ENCODE assay signal across 25 mouse cellular contexts in the genomic region with DNA sequence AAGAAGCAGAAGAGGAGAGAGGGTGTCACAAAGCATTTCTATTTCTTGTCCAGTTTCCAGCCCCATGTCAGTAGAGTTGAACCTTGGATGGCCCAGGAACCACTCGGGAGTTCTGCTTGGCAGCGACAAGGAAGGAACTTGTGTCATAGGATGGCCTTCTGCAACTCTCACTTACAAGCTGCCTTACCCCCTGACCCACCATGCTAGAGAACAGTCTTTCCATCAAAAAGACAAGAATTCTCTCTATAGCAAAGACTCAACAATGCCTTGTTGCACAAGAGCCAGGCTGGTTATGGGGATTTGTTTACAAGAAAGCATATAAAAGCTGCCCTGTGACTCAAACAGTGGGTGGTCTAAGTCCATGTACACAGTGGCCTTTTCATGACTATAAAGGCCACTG.
DNase-seq lines count a peak whose midpoint lies in the region; ATAC-seq and TF ChIP-seq lines count a peak whose summit lies in the region.
"Had no signal": no experiment of that assay in that cellular context is flagged by ENCODE, and none has a peak within 500 bp of the region (broad histone marks: within the 10 kb centered on the region; RNA-seq: fewer than 3 reads in every experiment).

No protein-coding gene starts in this region.

- ATAC-seq in lung, embryonic 14.5 days (ENCODE audit: insufficient read depth): peak; percentile 92
- ATAC-seq in lung, postnatal 0 days: peak; percentile 28; the same call in 1 of the 2 replicates
- ATAC-seq: activated CD4-positive, CD25-positive, alpha-beta regulatory T cell, adult 4 months; CD4-positive, CD25-positive, alpha-beta regulatory T cell, adult 4 months; forebrain, embryonic 14.5 days; forebrain, postnatal 0 days; hindbrain, embryonic 16.5 days had no signal

- no peaks in the 10 kb centered on the region for H3K9me3 ChIP-seq in lung, embryonic 14.5 days (ENCODE audit: low read depth, low read length)
- no peaks in the 10 kb centered on the region for H3K9me3 ChIP-seq in lung, postnatal 0 days (ENCODE audit: low read length)
- H3K9me3 ChIP-seq: forebrain, embryonic 10.5 days; heart, embryonic 12.5 days; hindbrain, embryonic 10.5 days; hindbrain, embryonic 13.5 days had no signal

- no peak overlapping the region for H3K9ac ChIP-seq in lung, embryonic 14.5 days
- no peak overlapping the region for H3K9ac ChIP-seq in lung, postnatal 0 days (replicated peaks; ENCODE audit: low read depth)
- H3K9ac ChIP-seq: forebrain, postnatal 0 days; heart, embryonic 12.5 days; heart, embryonic 15.5 days; hindbrain, embryonic 13.5 days had no signal

- no peak overlapping the region for H3K27ac ChIP-seq in lung, embryonic 14.5 days (ENCODE audit: low read depth)
- no peak overlapping the region for H3K27ac ChIP-seq in lung, postnatal 0 days (ENCODE audit: low read length)
- H3K27ac ChIP-seq: forebrain, embryonic 10.5 days; heart, embryonic 15.5 days; hindbrain, embryonic 10.5 days; hindbrain, embryonic 13.5 days had no signal

- no peaks in the 10 kb centered on the region for H3K4me1 ChIP-seq in lung, embryonic 14.5 days (ENCODE audit: insufficient read depth)
- H3K4me1 ChIP-seq in lung, postnatal 0 days (ENCODE audit: insufficient read depth, low read depth, low read length): no peaks in the 10 kb centered on the region
- H3K4me1 ChIP-seq: heart, embryonic 12.5 days; heart, embryonic 15.5 days; hindbrain, embryonic 10.5 days; hindbrain, embryonic 13.5 days had no signal

- no peak for TF ChIP-seq EP300 in lung, postnatal 0 days (IDR thresholded peaks at IDR 0.05)

- DNase-seq in lung, embryonic 14.5 days: peak; percentile 70
- DNase-seq in lung, postnatal 14 days: no peak
- peak; percentile 35 for DNase-seq in lung, postnatal 0 days (ENCODE audit: low spot score)
- no peak for DNase-seq in lung, postnatal 25 days (ENCODE audit: low spot score)
- DNase-seq in forelimb bud, embryonic 11.5 days (ENCODE audit: low read depth, low spot score): peak; percentile 1
- DNase-seq in right cerebral cortex, postnatal 10 days (ENCODE audit: low spot score in 2 of 2): no peak
- DNase-seq: adrenal gland, postnatal 10 days; adrenal gland, postnatal 36 days; cerebellum, adult 18-20 months; cerebellum, adult 9-10 months; cerebellum, postnatal 14 days; forebrain, postnatal 0 days; gastrocnemius, postnatal 25 days; heart, adult 18-20 months; heart, postnatal 10 days; heart, postnatal 36 days had no signal

- 53% methylated on average over 2 of the region's 2 CpGs for WGBS in lung, embryonic 14.5 days
- WGBS in lung, postnatal 0 days: 53% methylated on average over 2 of the region's 2 CpGs

- no peaks in the 10 kb centered on the region for H3K27me3 ChIP-seq in lung, embryonic 14.5 days (ENCODE audit: insufficient read depth, low read length)
- no peaks in the 10 kb centered on the region for H3K27me3 ChIP-seq in lung, postnatal 0 days (replicated peaks; ENCODE audit: insufficient read depth, low read length)
- H3K27me3 ChIP-seq: heart, embryonic 12.5 days; heart, embryonic 15.5 days; hindbrain, embryonic 13.5 days had no signal

- TF ChIP-seq CTCF in lung, embryonic 14.5 days (IDR thresholded peaks at IDR 0.05; ENCODE audit: low read depth): no peak
- TF ChIP-seq CTCF in lung, postnatal 0 days (IDR thresholded peaks at IDR 0.05): no peak

- H3K4me3 ChIP-seq in lung, embryonic 14.5 days (ENCODE audit: low read depth, low read length): no peak overlapping the region
- H3K4me3 ChIP-seq in lung, postnatal 0 days (ENCODE audit: low read depth, low read length): no peak overlapping the region
- H3K4me3 ChIP-seq: forebrain, embryonic 10.5 days; heart, embryonic 12.5 days; heart, embryonic 15.5 days; hindbrain, embryonic 10.5 days; hindbrain, embryonic 13.5 days had no signal

- no peak overlapping the region for H3K4me2 ChIP-seq in lung, embryonic 14.5 days
- H3K4me2 ChIP-seq in lung, postnatal 0 days (replicated peaks; ENCODE audit: low read depth, low read length): no peak overlapping the region
- H3K4me2 ChIP-seq: heart, embryonic 12.5 days; heart, embryonic 15.5 days; hindbrain, embryonic 13.5 days had no signal

- H3K36me3 ChIP-seq in lung, embryonic 14.5 days (ENCODE audit: insufficient read depth): no peaks in the 10 kb centered on the region
- H3K36me3 ChIP-seq in lung, postnatal 0 days (ENCODE audit: insufficient read depth, low read length): no peaks in the 10 kb centered on the region
- H3K36me3 ChIP-seq: forebrain, embryonic 10.5 days; heart, embryonic 12.5 days; heart, embryonic 15.5 days; hindbrain, embryonic 10.5 days; hindbrain, embryonic 13.5 days had no signal

Comparison
In these comparisons a context has a peak if more than half of its experiments do, and no peak if none do; other contexts are left out.
1. DNase-seq: peak in lung, embryonic 14.5 days (single experiment), lung, postnatal 0 days (single experiment) and forelimb bud, embryonic 11.5 days (single experiment); none in lung, postnatal 14 days (single experiment), lung, postnatal 25 days (single experiment) and right cerebral cortex, postnatal 10 days (0 of 2).